Mouse (Mus musculus) hindbrain, embryonic 11.5 days (tissue): ENCODE measurements around the gene Thbs4. TPM values are rescaled to one million over a fixed set of nuclear protein-coding genes. Genes with fewer than 3 reads are reported as not detected.
A peak's percentile ranks its signal among the peaks of the same experiment; 100 is the strongest.

Experiments
- ATAC-seq: fragments of 200-750 bp; cut with Nextera tagmentation; 2 replicates; pipeline ENCODE4 v1.8.0; 2017; ENCODE audit warnings: mild to moderate bottlenecking, moderate TSS enrichment, moderate library complexity; ENCODE audit not compliant: low FRiP score
- DNase-seq: peaks from one replicate; pipeline ENCODE4 v3.0.0-alpha.2; 2015; ENCODE audit warnings: low spot score
- H3K27ac ChIP-seq: fragments of 300-500 bp; sonication (generic); 2 replicates; pipeline ENCODE4 v1.5.1; 2014; ENCODE audit warnings: mild to moderate bottlenecking, low read depth, low read length
- H3K27me3 ChIP-seq: fragments of 300-500 bp; sonication (generic); 2 replicates; pipeline ENCODE4 v1.6.1; 2014; ENCODE audit warnings: mild to moderate bottlenecking, low read length, moderate library complexity, mixed read lengths; ENCODE audit not compliant: control insufficient read depth, insufficient read depth
- H3K36me3 ChIP-seq: fragments of 300-500 bp; sonication (generic); 2 replicates; pipeline ENCODE4 v1.6.1; 2014; ENCODE audit warnings: mild to moderate bottlenecking, low read length, moderate library complexity, mixed read lengths; ENCODE audit not compliant: control insufficient read depth, insufficient read depth
- H3K4me1 ChIP-seq: fragments of 300-500 bp; sonication (generic); replicated peaks from 2 replicates; pipeline ENCODE4 v1.6.1; 2014; ENCODE audit warnings: low read length, mixed read lengths; ENCODE audit not compliant: control insufficient read depth, insufficient read depth
- H3K4me2 ChIP-seq: fragments of 300-500 bp; sonication (generic); replicated peaks from 2 replicates; pipeline ENCODE4 v1.6.1; 2014; ENCODE audit warnings: mild to moderate bottlenecking, low read depth, low read length
- H3K4me3 ChIP-seq: fragments of 300-500 bp; sonication (generic); 2 replicates; pipeline ENCODE4 v1.5.1; 2014; ENCODE audit warnings: low read depth, low read length
- H3K9ac ChIP-seq: fragments of 300-500 bp; sonication (generic); 2 replicates; pipeline ENCODE4 v1.6.1; 2014; ENCODE audit warnings: low read depth, low read length
- H3K9me3 ChIP-seq: fragments of 300-500 bp; sonication (generic); 2 replicates; pipeline ENCODE4 v1.6.1; 2016; ENCODE audit warnings: low read length; ENCODE audit not compliant: control insufficient read depth
- WGBS: fragments of 180-500 bp; shearing (Covaris S2); extraction: QIAGEN DNeasy Blood & Tissue Kit; methylation state at CpG from one replicate; pipeline ENCODE4 v1.1.7; 2014; 5-methylcytosine and 5-hydroxymethylcytosine counted together
- polyA plus RNA-seq: library from polyadenylated mRNA; unstranded; fragments of >200 nt; fragmentation: Nextera tagmentation; extraction: Ambion mirVana; gene quantifications from 2 replicates; pipeline ENCODE4 v1.2.1, GENCODE M21; 2014

Gene Thbs4
- polyA plus RNA-seq, 1 experiment from 2014 or later, result 2.1 TPM

- no peaks in the 10 kb centered on the region for H3K27me3 ChIP-seq
- no peaks in the 10 kb centered on the region; the same call in 1 of the 2 replicates for H3K4me1 ChIP-seq
- no peak overlapping the region for H3K4me2 ChIP-seq
- WGBS, result 91% methylated on average over 7 of the region's 7 CpGs
- H3K9me3 ChIP-seq, result no peaks in the 10 kb centered on the region
- no peak overlapping the region for H3K27ac ChIP-seq
- no peaks in the 10 kb centered on the region for H3K36me3 ChIP-seq
- no peak for DNase-seq
- no peak overlapping the region for H3K4me3 ChIP-seq
- no peak overlapping the region for H3K9ac ChIP-seq
- no peak for ATAC-seq
Measured at GRCm38 (mm10) chr13:92705016-92705535, 89.5 kb downstream of the Thbs4 start.

DNA sequence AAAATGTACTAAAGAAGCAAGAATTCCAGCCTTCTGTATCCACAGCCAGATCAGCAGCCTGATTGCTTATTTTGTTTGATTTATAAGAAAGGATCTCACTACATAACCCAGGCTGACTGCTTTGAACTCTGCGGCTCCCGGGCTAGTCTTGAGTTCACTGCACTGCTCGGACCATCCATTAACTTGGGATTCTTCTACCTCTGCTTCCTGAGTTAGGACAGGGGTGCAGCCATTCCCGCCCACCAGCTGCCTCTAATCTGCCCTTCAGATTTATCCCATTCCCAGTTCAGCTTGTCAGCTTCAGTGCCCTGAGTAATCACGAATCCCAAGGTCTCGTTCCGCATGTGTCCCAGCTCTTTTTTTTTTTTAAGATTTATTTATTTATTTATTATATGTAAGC is 90.4 kb downstream of the Thbs4 start:
- H3K9me3 ChIP-seq, result no peaks in the 10 kb centered on the region
- no peak for ATAC-seq
- no peak for DNase-seq
- no peak overlapping the region for H3K4me3 ChIP-seq
- 0 out of 2 replicates have a peak, but pooled peaks cover 2% of the 10 kb centered on the region for H3K27me3 ChIP-seq
- 0 out of 2 replicates have a peak overlapping the region, but pooled peaks have one; percentile 72 for H3K27ac ChIP-seq
- no peaks in the 10 kb centered on the region; the same call in 1 of the 2 replicates for H3K4me1 ChIP-seq
- H3K9ac ChIP-seq, result no peak overlapping the region
- no peaks in the 10 kb centered on the region for H3K36me3 ChIP-seq
- no peak overlapping the region for H3K4me2 ChIP-seq
- 49% methylated on average over 7 of the region's 7 CpGs for WGBS

- H3K4me3 ChIP-seq, result no peak overlapping the region
- H3K36me3 ChIP-seq, result no peaks in the 10 kb centered on the region
- ATAC-seq (peak; percentile 84), DNase-seq (peak; percentile 63)
- no peaks in the 10 kb centered on the region for H3K9me3 ChIP-seq
- H3K4me1 ChIP-seq, result no peaks in the 10 kb centered on the region; the same call in 1 of the 2 replicates
- H3K27ac ChIP-seq, result peak overlapping the region; percentile 72; the same call in 1 of the 2 replicates
- WGBS, result 27% methylated on average over 8 of the region's 8 CpGs
- H3K27me3 ChIP-seq, result 0 out of 2 replicates have a peak, but pooled peaks cover 2% of the 10 kb centered on the region
- no peak overlapping the region for H3K9ac ChIP-seq
- no peak overlapping the region for H3K4me2 ChIP-seq
Measured at GRCm38 (mm10) chr13:92703241-92704027, 91.2 kb downstream of the Thbs4 start.

DNA sequence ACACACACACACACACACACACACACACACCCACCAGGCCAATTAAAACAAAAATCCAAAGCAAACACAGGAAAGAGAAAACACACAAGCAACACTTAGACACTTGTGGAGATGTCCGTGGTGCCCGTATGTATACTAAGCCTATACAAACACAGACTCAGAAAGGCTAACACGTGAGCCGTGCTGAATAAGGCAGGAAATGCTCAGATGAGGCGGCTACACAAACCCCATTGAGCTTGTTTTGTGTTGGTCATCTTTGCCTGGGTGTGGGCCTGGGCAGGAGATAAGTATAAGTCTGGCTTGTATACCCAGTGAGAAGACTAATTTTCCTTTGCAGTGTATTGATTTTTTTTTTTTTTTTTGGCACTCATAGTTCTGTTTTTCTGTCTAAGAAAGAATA is 92.6 kb downstream of the Thbs4 start:
- DNase-seq, result no peak
- 87% methylated on average over 5 of the region's 5 CpGs for WGBS
- Histone ChIP-seq H3K27ac (no peak overlapping the region), H3K27me3 (0 out of 2 replicates have a peak, but pooled peaks cover 2% of the 10 kb centered on the region), H3K9ac (no peak overlapping the region), H3K9me3 (no peaks in the 10 kb centered on the region), H3K4me3 (no peak overlapping the region), H3K4me1 (no peaks in the 10 kb centered on the region; the same call in 1 of the 2 replicates), H3K4me2 (no peak overlapping the region), H3K36me3 (no peaks in the 10 kb centered on the region)
- no peak for ATAC-seq

Other genes starting within 250 kb of the Thbs4 start
- gene Spz1, start 218.6 kb downstream of the Thbs4 start, polyA plus RNA-seq, result not detected in 2 replicates
- gene Serinc5, start 183.7 kb downstream of the Thbs4 start, polyA plus RNA-seq, result 10.4 and 13.8 TPM in 2 replicates
- gene Mtx3, start 49.9 kb upstream of the Thbs4 start, polyA plus RNA-seq, result 4.3 and 6.8 TPM in 2 replicates